Mouse (Mus musculus) midbrain, embryonic 14.5 days (tissue): Measurements from ENCODE around the gene Hcn4. TPM values are rescaled to one million over a fixed set of nuclear protein-coding genes. Genes with fewer than 3 reads are reported as not detected.

Experiments used
- ATAC-seq: fragments of 200-750 bp; cut with Nextera tagmentation; 2 replicates; pipeline ENCODE4 v1.8.0; 2017; ENCODE audit warnings: moderate number of reproducible peaks, moderate library complexity; ENCODE audit not compliant: low FRiP score, low TSS enrichment
- DNase-seq: peaks from one replicate; pipeline ENCODE4 v3.0.0-alpha.2; 2015
- H3K27ac ChIP-seq: fragments of 300-500 bp; sonication (generic); replicated peaks from 2 replicates; pipeline ENCODE4 v1.5.1; 2014; ENCODE audit warnings: mild to moderate bottlenecking, low read depth, low read length, moderate library complexity
- H3K27me3 ChIP-seq: fragments of 300-500 bp; sonication (generic); 2 replicates; pipeline ENCODE4 v1.6.1; 2014; ENCODE audit warnings: low read length, control low read depth, mixed read lengths; ENCODE audit not compliant: control insufficient read depth, insufficient read depth
- H3K36me3 ChIP-seq: fragments of 300-500 bp; sonication (generic); 2 replicates; pipeline ENCODE4 v1.6.1; 2014; ENCODE audit warnings: low read length, control low read depth; ENCODE audit not compliant: control insufficient read depth, insufficient read depth
- H3K4me1 ChIP-seq: fragments of 300-500 bp; sonication (generic); 2 replicates; pipeline ENCODE4 v1.6.1; 2014; ENCODE audit warnings: mild to moderate bottlenecking, antibody characterized with exemption, low read length, control low read depth; ENCODE audit not compliant: control insufficient read depth, insufficient read depth
- H3K4me2 ChIP-seq: fragments of 300-500 bp; sonication (generic); 2 replicates; pipeline ENCODE4 v1.6.1; 2014; ENCODE audit warnings: mild to moderate bottlenecking, low read length, moderate library complexity
- H3K4me3 ChIP-seq: fragments of 300-500 bp; sonication (generic); replicated peaks from 2 replicates; pipeline ENCODE4 v1.5.1; 2014; ENCODE audit warnings: low read depth, low read length
- H3K9ac ChIP-seq: fragments of 300-500 bp; sonication (generic); replicated peaks from 2 replicates; pipeline ENCODE4 v1.6.1; 2014; ENCODE audit warnings: mild to moderate bottlenecking, low read length, moderate library complexity
- H3K9me3 ChIP-seq: fragments of 300-500 bp; sonication (generic); 2 replicates; pipeline ENCODE4 v1.6.1; 2016; ENCODE audit warnings: low read length, control low read depth, mixed read lengths; ENCODE audit not compliant: control insufficient read depth
- WGBS: fragments of 180-500 bp; shearing (Covaris S2); extraction: QIAGEN DNeasy Blood & Tissue Kit; methylation state at CpG from one replicate; pipeline ENCODE4 v1.1.7; 2014; 5-methylcytosine and 5-hydroxymethylcytosine counted together
- polyA plus RNA-seq: library from polyadenylated mRNA; unstranded; fragments of >200 nt; fragmentation: Nextera tagmentation; extraction: Ambion mirVana; gene quantifications from 2 replicates; pipeline ENCODE4 v1.2.1, GENCODE M21; 2014

Hcn4 gene
- polyA plus RNA-seq, 1 experiment from 2014 or later, result 4.9 TPM

- H3K27me3 ChIP-seq, result no peaks in the 10 kb centered on the region
- H3K9ac ChIP-seq, result no peak overlapping the region
- H3K27ac ChIP-seq, result no peak overlapping the region
- peaks cover 44% of the 10 kb centered on the region for H3K36me3 ChIP-seq
- H3K9me3 ChIP-seq, result no peaks in the 10 kb centered on the region
- no peak for ATAC-seq
- H3K4me1 ChIP-seq, result peaks cover 11% of the 10 kb centered on the region
- DNase-seq, result no peak
- WGBS, result 31% methylated on average over 30 of the region's 30 CpGs
- no peak overlapping the region for H3K4me2 ChIP-seq
- no peak overlapping the region for H3K4me3 ChIP-seq
These were observed 35.9 kb downstream of the Hcn4 start for GRCm38 (mm10) chr9:58859080-58859635.

GRCm38 (mm10) chr9:58863826-58864225, 40.6 kb downstream of the Hcn4 start:
- DNase-seq (peak; percentile 76), ATAC-seq (peak; percentile 48; the same call in 1 of the 2 replicates)
- Histone ChIP-seq H3K4me3 (no peak overlapping the region), H3K4me1 (peaks cover 13% of the 10 kb centered on the region), H3K9me3 (no peaks in the 10 kb centered on the region), H3K27me3 (no peaks in the 10 kb centered on the region), H3K4me2 (no peak overlapping the region), H3K27ac (peak overlapping the region; percentile 70), H3K9ac (no peak overlapping the region), H3K36me3 (peaks cover 17% of the 10 kb centered on the region)
- 13% methylated on average over 7 of the region's 7 CpGs for WGBS

GRCm38 (mm10) chr9:58871141-58871540, 47.9 kb downstream of the Hcn4 start:
- 85% methylated on average over 10 of the region's 10 CpGs for WGBS

GRCm38 (mm10) chr9:58873541-58874324, 50.5 kb downstream of the Hcn4 start:
- Histone ChIP-seq H3K4me1 (no peaks in the 10 kb centered on the region), H3K9me3 (no peaks in the 10 kb centered on the region), H3K36me3 (peaks cover 32% of the 10 kb centered on the region), H3K27me3 (no peaks in the 10 kb centered on the region), H3K9ac (no peak overlapping the region), H3K4me2 (no peak overlapping the region), H3K4me3 (no peak overlapping the region), H3K27ac (no peak overlapping the region)
- ATAC-seq (no peak), DNase-seq (peak; percentile 89)
- whole genome bisulfite sequencing, result 50% methylated on average over 10 of the region's 10 CpGs

More at GRCm38 (mm10) chr9:58871141-58871540, 47.9 kb downstream of the Hcn4 start:
- ATAC-seq (no peak), DNase-seq (no peak)
- Histone ChIP-seq H3K4me3 (no peak overlapping the region), H3K4me1 (no peaks in the 10 kb centered on the region), H3K27me3 (no peaks in the 10 kb centered on the region), H3K9me3 (no peaks in the 10 kb centered on the region), H3K27ac (no peak overlapping the region), H3K4me2 (no peak overlapping the region), H3K36me3 (peaks cover 10% of the 10 kb centered on the region), H3K9ac (no peak overlapping the region)

- H3K4me3 ChIP-seq, result no peak overlapping the region
- H3K4me1 ChIP-seq, result no peaks in the 10 kb centered on the region
- peaks cover 38% of the 10 kb centered on the region for H3K36me3 ChIP-seq
- no peak overlapping the region for H3K27ac ChIP-seq
- H3K9ac ChIP-seq, result no peak overlapping the region
- no peaks in the 10 kb centered on the region for H3K9me3 ChIP-seq
- 82% methylated on average over 4 of the region's 4 CpGs for WGBS
- no peaks in the 10 kb centered on the region for H3K27me3 ChIP-seq
- ATAC-seq, result no peak
- no peak for DNase-seq
- no peak overlapping the region for H3K4me2 ChIP-seq
These were observed 51.1 kb downstream of the Hcn4 start for GRCm38 (mm10) chr9:58874354-58874753.

- peaks cover 46% of the 10 kb centered on the region for H3K36me3 ChIP-seq
- 95% methylated on average over 6 of the region's 6 CpGs for WGBS
These were observed 52.2 kb downstream of the Hcn4 start for GRCm38 (mm10) chr9:58875439-58875838.

GRCm38 (mm10) chr9:58876946-58877625, 53.9 kb downstream of the Hcn4 start:
- peaks cover 61% of the 10 kb centered on the region for H3K36me3 ChIP-seq
- ATAC-seq (no peak), DNase-seq (no peak)
- no peak overlapping the region for H3K4me2 ChIP-seq
- H3K27ac ChIP-seq, result no peak overlapping the region
- H3K27me3 ChIP-seq, result no peaks in the 10 kb centered on the region
- H3K9ac ChIP-seq, result no peak overlapping the region
- no peak overlapping the region for H3K4me3 ChIP-seq
- no peaks in the 10 kb centered on the region for H3K4me1 ChIP-seq
- H3K9me3 ChIP-seq, result no peaks in the 10 kb centered on the region
- 93% methylated on average over 6 of the region's 6 CpGs for WGBS

More at GRCm38 (mm10) chr9:58875439-58875838, 52.2 kb downstream of the Hcn4 start:
- Histone ChIP-seq H3K4me3 (no peak overlapping the region), H3K27ac (no peak overlapping the region), H3K4me2 (no peak overlapping the region), H3K27me3 (no peaks in the 10 kb centered on the region), H3K4me1 (no peaks in the 10 kb centered on the region), H3K9me3 (no peaks in the 10 kb centered on the region), H3K9ac (no peak overlapping the region)
- no peak for DNase-seq
- no peak for ATAC-seq

GRCm38 (mm10) chr9:58879836-58880235, 56.6 kb downstream of the Hcn4 start:
- 98% methylated on average over 1 of the region's 1 CpGs for WGBS
- no peak overlapping the region for H3K4me3 ChIP-seq
- peaks cover 78% of the 10 kb centered on the region for H3K36me3 ChIP-seq
- no peak for ATAC-seq
- no peaks in the 10 kb centered on the region for H3K27me3 ChIP-seq
- no peak overlapping the region for H3K9ac ChIP-seq
- no peak for DNase-seq
- no peak overlapping the region for H3K4me2 ChIP-seq
- H3K4me1 ChIP-seq, result no peaks in the 10 kb centered on the region
- H3K27ac ChIP-seq, result no peak overlapping the region
- no peaks in the 10 kb centered on the region for H3K9me3 ChIP-seq
